Mouse (Mus musculus) liver, embryonic 14.5 days (tissue): ENCODE measurements around the gene Them7. TPM values are rescaled to one million over a fixed set of nuclear protein-coding genes. Genes with fewer than 3 reads are reported as not detected.

Source experiments
- ATAC-seq: fragments of 200-750 bp; cut with Nextera tagmentation; 2 replicates; pipeline ENCODE4 v1.8.0; 2017; ENCODE audit warnings: moderate number of reproducible peaks, mild to moderate bottlenecking, moderate library complexity; ENCODE audit not compliant: insufficient read depth
- DNase-seq, 3 experiments: peaks; one replicate each; pipeline ENCODE4 v3.0.0-alpha.2; 2012 to 2013; ENCODE audit warnings: low read depth in 3 of 3, low spot score in 3 of 3
- H3K27ac ChIP-seq: fragments of 300-500 bp; sonication (generic); 2 replicates; pipeline ENCODE4 v1.5.1; 2014; ENCODE audit warnings: moderate library complexity, mild to moderate bottlenecking, control low read depth, inconsistent platforms
- H3K27me3 ChIP-seq: fragments of 300-500 bp; sonication (generic); 2 replicates; pipeline ENCODE4 v1.6.1; 2014; ENCODE audit warnings: mild to moderate bottlenecking, low read length, moderate library complexity; ENCODE audit not compliant: control insufficient read depth, insufficient read depth
- H3K36me3 ChIP-seq: fragments of 300-500 bp; sonication (generic); replicated peaks from 2 replicates; pipeline ENCODE4 v1.6.1; 2014; ENCODE audit warnings: low read depth; ENCODE audit not compliant: control insufficient read depth, insufficient read depth
- H3K4me1 ChIP-seq, 2 experiments: fragments of 200-500 bp in 1 of 2; fragments of 300-500 bp in 1 of 2; sonication (generic) in 1 of 2; replicated peaks; 2 replicates each; pipeline ENCODE4 v1.6.1; 2012 to 2014; ENCODE audit warnings: antibody characterized with exemption in 1 of 2, inconsistent platforms in 1 of 2, low read length in 1 of 2; ENCODE audit not compliant: control insufficient read depth in 2 of 2, insufficient read depth in 2 of 2
- H3K4me2 ChIP-seq: fragments of 300-500 bp; sonication (generic); 2 replicates; pipeline ENCODE4 v1.6.1; 2014; ENCODE audit warnings: low read depth, mild to moderate bottlenecking, control low read depth, moderate library complexity
- H3K4me3 ChIP-seq, 2 experiments: fragments of 200-500 bp in 1 of 2; fragments of 300-500 bp in 1 of 2; sonication (generic) in 1 of 2; 2 replicates each; pipeline ENCODE4 v1.5.1; 2012 to 2014; ENCODE audit warnings: low read depth in 2 of 2, low read length in 2 of 2, mild to moderate bottlenecking in 2 of 2, control low read depth in 1 of 2, inconsistent platforms in 1 of 2, moderate library complexity in 1 of 2; ENCODE audit not compliant: insufficient read depth in 1 of 2
- H3K9ac ChIP-seq: fragments of 300-500 bp; sonication (generic); replicated peaks from 2 replicates; pipeline ENCODE4 v1.6.1; 2014; ENCODE audit warnings: mild to moderate bottlenecking, control low read depth, moderate library complexity
- H3K9me3 ChIP-seq: fragments of 300-500 bp; sonication (generic); 2 replicates; pipeline ENCODE4 v1.6.1; 2016; ENCODE audit warnings: low read length, mixed read lengths; ENCODE audit not compliant: control insufficient read depth
- CTCF ChIP-seq: IDR thresholded peaks from 2 replicates; pipeline ENCODE4 v1.5.1; 2016; ENCODE audit warnings: antibody characterized with exemption, low read depth, control low read depth
- EP300 ChIP-seq: IDR thresholded peaks from 2 replicates; pipeline ENCODE4 v1.6.1; 2016; ENCODE audit warnings: antibody characterized with exemption, low read depth
- WGBS: fragments of 180-500 bp; shearing (Covaris S2); extraction: QIAGEN DNeasy Blood & Tissue Kit; methylation state at CpG from one replicate; pipeline ENCODE4 v1.1.7; 2014; ENCODE audit not compliant: insufficient replicate concordance; 5-methylcytosine and 5-hydroxymethylcytosine counted together
- polyA plus RNA-seq, 2 experiments: library from polyadenylated mRNA; depleted of rRNA in 1 of 2; stranded (reverse) in 1 of 2; unstranded in 1 of 2; fragments of >200 nt; fragmentation: Nextera tagmentation in 1 of 2; extraction: Ambion mirVana in 1 of 2; gene quantifications; 2 replicates each; pipeline versions ENCODE4 v1.2.1 to v1.2.3; 2012 to 2014

Gene Them7
- polyA plus RNA-seq, 2 experiments, result 0.67 to 1.5 TPM

GRCm38 (mm10) chr2:105223606-105224005, 514 bp upstream of the Them7 start:
- H3K9me3 ChIP-seq, result no peaks in the 10 kb centered on the region
- no peak for ATAC-seq
- WGBS, result 65% methylated on average over 11 of the region's 11 CpGs

GRCm38 (mm10) chr2:105224987-105225375, 861 bp downstream of the Them7 start:
- Histone ChIP-seq H3K4me1 (peaks cover 0 to 3% of the 10 kb centered on the region in 2 experiments; a peak in 1 of 4 replicates), H3K27me3 (peaks cover 3% of the 10 kb centered on the region), H3K4me3 (no peak overlapping the region), H3K9ac (no peak overlapping the region), H3K36me3 (no peaks in the 10 kb centered on the region), H3K27ac (no peak overlapping the region), H3K9me3 (no peaks in the 10 kb centered on the region), H3K4me2 (peak overlapping the region; percentile 37)
- no peak for DNase-seq
- no peak for TF ChIP-seq EP300
- no peak for TF ChIP-seq CTCF
- 25% methylated on average over 3 of the region's 3 CpGs for WGBS
- no peak for ATAC-seq

More at GRCm38 (mm10) chr2:105223606-105224005, 514 bp upstream of the Them7 start:
- Histone ChIP-seq H3K4me2 (no peak overlapping the region), H3K9ac (no peak overlapping the region), H3K4me3 (no peak overlapping the region), H3K36me3 (no peaks in the 10 kb centered on the region), H3K4me1 (peaks cover 0 to 3% of the 10 kb centered on the region in 2 experiments; a peak in 1 of 4 replicates), H3K27me3 (peaks cover 3% of the 10 kb centered on the region), H3K27ac (no peak overlapping the region)
- DNase-seq, result no peak
- TF ChIP-seq CTCF (no peak), EP300 (no peak)

- DNase-seq (no peak), ATAC-seq (no peak)
- Histone ChIP-seq H3K9ac (no peak overlapping the region), H3K4me3 (no peak overlapping the region), H3K27me3 (peaks cover 3% of the 10 kb centered on the region), H3K4me2 (no peak overlapping the region), H3K9me3 (no peaks in the 10 kb centered on the region), H3K27ac (no peak overlapping the region), H3K4me1 (peaks cover 0 to 3% of the 10 kb centered on the region in 2 experiments; a peak in 1 of 4 replicates), H3K36me3 (no peaks in the 10 kb centered on the region)
- 42% methylated on average over 7 of the region's 7 CpGs for WGBS
- TF ChIP-seq CTCF, result no peak
- no peak for TF ChIP-seq EP300
Measured at GRCm38 (mm10) chr2:105226297-105226958, 2.3 kb downstream of the Them7 start.

GRCm38 (mm10) chr2:105228416-105228815, 4.3 kb downstream of the Them7 start:
- peaks cover 3% of the 10 kb centered on the region for H3K27me3 ChIP-seq
- 68% methylated on average over 2 of the region's 2 CpGs for WGBS
- H3K4me2 ChIP-seq, result no peak overlapping the region
- no peak overlapping the region for H3K27ac ChIP-seq
- DNase-seq, result no peak
- peaks cover 0 to 3% of the 10 kb centered on the region in 2 experiments; a peak in 1 of 4 replicates for H3K4me1 ChIP-seq
- TF ChIP-seq EP300 (no peak), CTCF (no peak)
- ATAC-seq, result no peak
- H3K9me3 ChIP-seq, result no peaks in the 10 kb centered on the region
- H3K4me3 ChIP-seq, result no peak overlapping the region
- no peak overlapping the region for H3K9ac ChIP-seq
- H3K36me3 ChIP-seq, result no peaks in the 10 kb centered on the region

- peak; percentile 65; the same call in 1 of the 2 replicates for TF ChIP-seq CTCF
- no peak for TF ChIP-seq EP300
- no peak overlapping the region for H3K27ac ChIP-seq
- no peaks in the 10 kb centered on the region for H3K27me3 ChIP-seq
- H3K9ac ChIP-seq, result no peak overlapping the region
- H3K4me1 ChIP-seq, result no peaks in the 10 kb centered on the region; a peak in 2 of 4 replicates
- WGBS, result 0% methylated on average over 1 of the region's 1 CpGs
- no peak overlapping the region for H3K4me2 ChIP-seq
- no peak for ATAC-seq
- no peak overlapping the region for H3K4me3 ChIP-seq
- DNase-seq, result peak in 2 of 3 experiments; percentile 4 to 20
- no peaks in the 10 kb centered on the region for H3K9me3 ChIP-seq
- no peaks in the 10 kb centered on the region for H3K36me3 ChIP-seq
Measured at GRCm38 (mm10) chr2:105230333-105230732, 6.2 kb downstream of the Them7 start.
